Mouse (Mus musculus) CH12.LX (cell line): ENCODE measurements around the gene Cdyl. TPM values are rescaled to one million over a fixed set of nuclear protein-coding genes. Genes with fewer than 3 reads are reported as not detected.

Experiments
- DNase-seq: peaks from one replicate; pipeline ENCODE4 v3.0.0-alpha.2; 2013; ENCODE audit errors: extremely low read depth
- H3K27ac ChIP-seq: 2 replicates; pipeline ENCODE4 v1.5.1; 2012; ENCODE audit warnings: low read depth, mild to moderate bottlenecking, control low read depth, moderate library complexity; ENCODE audit not compliant: insufficient read depth
- H3K27me3 ChIP-seq: replicated peaks from 2 replicates; pipeline ENCODE3; 2012; ENCODE audit warnings: inconsistent platforms
- H3K36me3 ChIP-seq, 2 experiments: replicated peaks in 1 of 2; 2 replicates each; pipeline versions ENCODE3 to v1.6.1; 2012; ENCODE audit warnings: inconsistent platforms in 1 of 2, low read length in 1 of 2, mild to moderate bottlenecking in 1 of 2, mixed read lengths in 1 of 2, moderate library complexity in 1 of 2; ENCODE audit not compliant: control insufficient read depth in 1 of 2, insufficient read depth in 1 of 2
- H3K4me1 ChIP-seq, 2 experiments: 2 replicates each; pipeline ENCODE4 v1.6.1; 2012; ENCODE audit warnings: inconsistent platforms in 1 of 2, moderate library complexity in 1 of 2; ENCODE audit not compliant: insufficient read depth in 2 of 2, control insufficient read depth in 1 of 2
- H3K4me2 ChIP-seq: 2 replicates; pipeline ENCODE4 v1.6.1; 2012; ENCODE audit warnings: low read depth, mild to moderate bottlenecking, control low read depth; ENCODE audit not compliant: poor library complexity, insufficient read depth, severe bottlenecking
- H3K4me3 ChIP-seq, 3 experiments: fragments of 150-350 bp in 1 of 3; sonication (generic) in 1 of 3; replicated peaks in 1 of 3; 2 replicates each; pipeline versions ENCODE3 to v1.5.1; 2011 to 2012; ENCODE audit warnings: low read depth in 2 of 3, low read length in 2 of 3, mild to moderate bottlenecking in 2 of 3, moderate library complexity in 2 of 3, control low read depth in 1 of 3, improper control_type of control experiment in 1 of 3, inconsistent platforms in 1 of 3, mixed read lengths in 1 of 3; ENCODE audit not compliant: poor library complexity in 1 of 3
- H3K79me2 ChIP-seq: replicated peaks from 2 replicates; pipeline ENCODE4 v1.6.1; 2012; ENCODE audit warnings: mild to moderate bottlenecking, moderate library complexity; ENCODE audit not compliant: control insufficient read depth, poor library complexity, insufficient read depth, severe bottlenecking; ENCODE audit errors: extremely low read depth
- H3K9ac ChIP-seq: 2 replicates; pipeline ENCODE4 v1.6.1; 2012; ENCODE audit warnings: low read depth, mild to moderate bottlenecking, control low read depth, moderate library complexity; ENCODE audit not compliant: insufficient read depth
- H3K9me3 ChIP-seq: replicated peaks from 2 replicates; pipeline ENCODE3; 2012; ENCODE audit warnings: low read length, inconsistent platforms, mixed read lengths
- CTCF ChIP-seq, 2 experiments: IDR thresholded peaks in 1 of 2; conservative IDR thresholded peaks in 1 of 2; 2 replicates each; pipeline ENCODE4 v1.5.1; 2011 to 2012; ENCODE audit warnings: low read depth in 2 of 2, low read length in 2 of 2, improper control_type of control experiment in 1 of 2, inconsistent platforms in 1 of 2, mild to moderate bottlenecking in 1 of 2, moderate library complexity in 1 of 2
- E2F4 ChIP-seq: IDR thresholded peaks from 2 replicates; pipeline ENCODE4 v1.6.1; 2011; ENCODE audit warnings: low read depth, low read length, improper control_type of control experiment; ENCODE audit not compliant: insufficient replicate concordance
- HCFC1 ChIP-seq: IDR thresholded peaks from 2 replicates; pipeline ENCODE4 v1.6.1; 2012; ENCODE audit warnings: low read depth, mild to moderate bottlenecking, inconsistent platforms, low read length, improper control_type of control experiment
- IRF4 ChIP-seq: IDR thresholded peaks from 2 replicates; pipeline ENCODE4 v1.6.1; 2014; ENCODE audit warnings: low read depth, mild to moderate bottlenecking, inconsistent platforms, low read length, improper control_type of control experiment
- JUND ChIP-seq: conservative IDR thresholded peaks from 2 replicates; pipeline ENCODE4 v1.6.1; 2011; ENCODE audit warnings: low read depth, low read length, improper control_type of control experiment
- KAT2A ChIP-seq: IDR thresholded peaks from 2 replicates; pipeline ENCODE4 v1.6.1; 2012; ENCODE audit warnings: low read length, improper control_type of control experiment, inconsistent platforms; ENCODE audit not compliant: insufficient replicate concordance
- MAFK ChIP-seq: IDR thresholded peaks from 2 replicates; pipeline ENCODE4 v1.6.1; 2011; ENCODE audit warnings: low read length, improper control_type of control experiment; ENCODE audit not compliant: insufficient replicate concordance
- MAZ ChIP-seq: IDR thresholded peaks from 2 replicates; pipeline ENCODE4 v1.6.1; 2012; ENCODE audit warnings: low read depth, mild to moderate bottlenecking, inconsistent platforms, low read length, improper control_type of control experiment, moderate library complexity
- NRF1 ChIP-seq: IDR thresholded peaks from 2 replicates; pipeline ENCODE4 v1.6.1; 2014; ENCODE audit warnings: low read depth, mild to moderate bottlenecking, inconsistent platforms, low read length, improper control_type of control experiment, moderate library complexity
- RAD21 ChIP-seq: IDR thresholded peaks from 2 replicates; pipeline ENCODE4 v1.6.1; 2011; ENCODE audit warnings: low read depth, mild to moderate bottlenecking, low read length, improper control_type of control experiment, moderate library complexity
- SMC3 ChIP-seq: IDR thresholded peaks from 2 replicates; pipeline ENCODE4 v1.6.1; 2011; ENCODE audit warnings: low read depth, low read length, improper control_type of control experiment
- ZMIZ1 ChIP-seq: IDR thresholded peaks from 2 replicates; pipeline ENCODE4 v1.6.1; 2012; ENCODE audit warnings: low read depth, mild to moderate bottlenecking, inconsistent platforms, low read length, improper control_type of control experiment
- dilution Hi-C: fragments of 300-500 bp; cut with MboI; formaldehyde crosslinking; loops from 2 replicates; pipeline ENCODE4 v1.14.3; 2020; ENCODE audit warnings: low sequenced_read_pairs; ENCODE audit not compliant: extremely low pct_unique_long_range_greater_than_20kb, extremely low pct_ligation_motif_present
- in situ Hi-C: fragments of 300-500 bp; cut with MboI; formaldehyde crosslinking; loops from 3 replicates; pipeline ENCODE4 v1.14.3; 2019; ENCODE audit warnings: low sequenced_read_pairs, low pct_ligation_motif_present, low pct_unique_long_range_greater_than_20kb, mixed read lengths
- polyA plus RNA-seq: library from polyadenylated mRNA; unstranded; fragments of >175 nt; gene quantifications from 2 replicates; pipeline ENCODE4 v1.2.1, GENCODE M21; 2012; ENCODE audit warnings: low read depth; ENCODE audit not compliant: insufficient read length
- total RNA-seq, 2 experiments: library from RNA; depleted of rRNA; stranded (reverse); fragments of 300-350 nt in 1 of 2; fragments of >200 nt in 1 of 2; gene quantifications; 2 replicates each; pipeline ENCODE4 v1.2.3; 2012 to 2014

The Cdyl gene
- total and polyA plus RNA-seq, 3 experiments, result 5.7 to 9.1 (median 8.3) TPM

- H3K79me2 ChIP-seq, result peaks cover 5% of the 10 kb centered on the region
- H3K9me3 ChIP-seq, result no peaks in the 10 kb centered on the region
- peaks cover 0 to 14% of the 10 kb centered on the region in 2 experiments for H3K36me3 ChIP-seq
- no peak overlapping the region for H3K9ac ChIP-seq
- TF ChIP-seq MAFK (no peak), SMC3 (no peak), MAZ (no peak), JUND (no peak), RAD21 (no peak), HCFC1 (no peak), NRF1 (no peak), CTCF (conservative IDR thresholded peaks at IDR 0.05 in 1 of 2, IDR thresholded peaks at IDR 0.05 in 1 of 2; ENCODE audit: low read depth in 2 of 2, low read length in 2 of 2) (no peak), E2F4 (no peak), ZMIZ1 (no peak), KAT2A (no peak)
- TF ChIP-seq, all 38 proteins: peak for 0
- in situ Hi-C loops, result loop anchor here (25.0 kb wide), 1 partner anchor 718 kb away; the partner anchor contains the start of gene Eci2
- dilution Hi-C loops, result no loop called here
- H3K27me3 ChIP-seq, result no peaks in the 10 kb centered on the region
- H3K4me1 ChIP-seq, result peaks cover 4 to 40% of the 10 kb centered on the region in 2 experiments; a peak in 3 of 4 replicates
- H3K4me2 ChIP-seq, result no peak overlapping the region
- no peak overlapping the region for H3K4me3 ChIP-seq
- no peak for DNase-seq
- no peak overlapping the region for H3K27ac ChIP-seq
These were observed 95.4 kb downstream of the Cdyl start for GRCm38 (mm10) chr13:35755002-35755401.

DNA sequence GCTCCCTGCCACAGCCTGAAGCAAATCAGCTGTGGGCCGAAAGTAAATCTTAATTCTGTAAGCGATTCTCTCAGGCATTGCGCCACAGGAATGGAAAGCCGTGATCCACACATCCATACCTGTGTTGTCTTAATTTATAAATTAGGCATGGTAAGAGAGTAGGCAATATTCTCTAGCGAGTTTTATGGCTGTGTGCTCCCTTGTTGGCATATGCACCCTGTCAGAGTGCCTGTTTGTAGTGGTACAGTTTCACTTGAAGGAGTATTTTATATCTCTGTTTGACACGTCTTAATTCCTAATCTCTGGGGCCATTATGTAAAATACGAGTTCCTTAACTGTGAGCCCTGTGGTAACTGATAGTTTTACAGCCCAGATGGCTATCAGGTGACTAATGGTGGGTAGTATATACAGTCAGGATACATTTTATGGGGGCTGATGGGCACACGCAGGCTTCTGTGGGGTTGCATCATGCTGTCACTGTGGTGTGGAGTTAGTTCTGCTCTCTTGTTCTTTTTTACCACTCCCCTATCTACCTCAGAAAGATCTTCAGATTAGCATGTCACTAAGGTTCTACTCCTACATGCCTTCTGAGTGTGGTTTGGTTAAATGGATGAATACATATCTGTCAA is 96.1 kb downstream of the Cdyl start:
- Histone ChIP-seq H3K4me3 (no peak overlapping the region), H3K27me3 (no peaks in the 10 kb centered on the region), H3K4me2 (no peak overlapping the region)
- TF ChIP-seq IRF4, result no peak
- TF ChIP-seq, all 38 proteins: peak for 0
- Histone ChIP-seq H3K36me3 (peaks cover 0 to 14% of the 10 kb centered on the region in 2 experiments), H3K4me1 (peaks cover 4 to 40% of the 10 kb centered on the region in 2 experiments; a peak in 3 of 4 replicates), H3K27ac (no peak overlapping the region), H3K9ac (no peak overlapping the region), H3K9me3 (no peaks in the 10 kb centered on the region), H3K79me2 (peaks cover 3% of the 10 kb centered on the region)
- in situ Hi-C loops, result loop anchor here (25.0 kb wide), 1 partner anchor 718 kb away; the partner anchor contains the start of gene Eci2
- dilution Hi-C loops, result no loop called here
- DNase-seq, result no peak
